Comparison of ENCODE assay signal across 32 mouse cellular contexts in genomic region chr17:30620548-30620947, GRCm38 (mm10).
"Had no signal": no experiment of that assay in that cellular context is flagged by ENCODE, and none has a peak within 500 bp of the region (broad histone marks: within the 10 kb centered on the region; RNA-seq: fewer than 3 reads in every experiment).

No protein-coding gene starts in this region.

- H3K27ac ChIP-seq: heart, embryonic 10.5 days; heart, embryonic 13.5 days; heart, embryonic 15.5 days; hindbrain, embryonic 10.5 days; hindbrain, embryonic 12.5 days; hindbrain, embryonic 13.5 days; hindbrain, embryonic 14.5 days; hindbrain, embryonic 15.5 days; hindbrain, postnatal 0 days; kidney, embryonic 15.5 days; kidney, postnatal 0 days; layer of hippocampus, adult 2 months; left cerebral cortex, adult 2 months had no signal

- DNase-seq: heart, postnatal 10 days; heart, postnatal 14 days; heart, postnatal 36 days; heart, postnatal 4 days; kidney, adult 11 months; kidney, adult 18-20 months; kidney, adult 2 months; kidney, adult 8-10 months; kidney, adult 9 months; kidney, postnatal 10 days; kidney, postnatal 14 days; kidney, postnatal 36 days; kidney, postnatal 4 days; layer of hippocampus, adult 9-11 months; layer of hippocampus, postnatal 36 days had no signal

- H3K4me3 ChIP-seq: heart, embryonic 10.5 days; heart, embryonic 12.5 days; heart, embryonic 13.5 days; heart, embryonic 15.5 days; hindbrain, embryonic 10.5 days; hindbrain, embryonic 12.5 days; hindbrain, embryonic 13.5 days; hindbrain, embryonic 15.5 days; kidney, embryonic 15.5 days; layer of hippocampus, adult 2 months; left cerebral cortex, adult 2 months had no signal

- H3K4me1 ChIP-seq: heart, embryonic 10.5 days; heart, embryonic 12.5 days; heart, embryonic 13.5 days; heart, embryonic 15.5 days; hindbrain, embryonic 10.5 days; hindbrain, embryonic 12.5 days; hindbrain, embryonic 13.5 days; hindbrain, embryonic 15.5 days; kidney, embryonic 15.5 days had no signal

- H3K27me3 ChIP-seq: heart, embryonic 12.5 days; heart, embryonic 13.5 days; heart, embryonic 15.5 days; hindbrain, embryonic 12.5 days; hindbrain, embryonic 13.5 days; hindbrain, embryonic 15.5 days; kidney, embryonic 15.5 days had no signal

- H3K9ac ChIP-seq: heart, embryonic 12.5 days; heart, embryonic 13.5 days; heart, embryonic 15.5 days; hindbrain, embryonic 12.5 days; hindbrain, embryonic 13.5 days; hindbrain, embryonic 14.5 days; hindbrain, embryonic 15.5 days; kidney, embryonic 15.5 days had no signal

- H3K4me2 ChIP-seq: heart, embryonic 11.5 days; heart, embryonic 12.5 days; heart, embryonic 13.5 days; heart, embryonic 15.5 days; hindbrain, embryonic 12.5 days; hindbrain, embryonic 13.5 days; hindbrain, embryonic 14.5 days; hindbrain, embryonic 15.5 days; kidney, embryonic 15.5 days had no signal

- H3K9me3 ChIP-seq: heart, embryonic 10.5 days; heart, embryonic 13.5 days; heart, embryonic 15.5 days; hindbrain, embryonic 10.5 days; hindbrain, embryonic 12.5 days; hindbrain, embryonic 13.5 days; hindbrain, embryonic 15.5 days; kidney, embryonic 15.5 days had no signal

- ATAC-seq: hindbrain, embryonic 16.5 days; hindbrain, postnatal 0 days; inflammation-experienced regulatory T-cells, adult 6 months had no signal

- H3K36me3 ChIP-seq: heart, embryonic 10.5 days; heart, embryonic 12.5 days; heart, embryonic 13.5 days; heart, embryonic 15.5 days; hindbrain, embryonic 10.5 days; hindbrain, embryonic 12.5 days; hindbrain, embryonic 13.5 days; hindbrain, embryonic 15.5 days; kidney, embryonic 15.5 days had no signal
